Mouse (Mus musculus): Measurements from ENCODE around the gene Rhoa.

The Rhoa gene

GRCm38 (mm10) chr9:108305629-108306520 lies at the start of gene Rhoa, which contains the start of gene Tcta:
Rhoa (plus strand) TSS chr9:108306129.
Tcta (minus strand) TSS chr9:108306160.
- in situ Hi-C loops (cut with MboI, MseI): no loop called here

DNA sequence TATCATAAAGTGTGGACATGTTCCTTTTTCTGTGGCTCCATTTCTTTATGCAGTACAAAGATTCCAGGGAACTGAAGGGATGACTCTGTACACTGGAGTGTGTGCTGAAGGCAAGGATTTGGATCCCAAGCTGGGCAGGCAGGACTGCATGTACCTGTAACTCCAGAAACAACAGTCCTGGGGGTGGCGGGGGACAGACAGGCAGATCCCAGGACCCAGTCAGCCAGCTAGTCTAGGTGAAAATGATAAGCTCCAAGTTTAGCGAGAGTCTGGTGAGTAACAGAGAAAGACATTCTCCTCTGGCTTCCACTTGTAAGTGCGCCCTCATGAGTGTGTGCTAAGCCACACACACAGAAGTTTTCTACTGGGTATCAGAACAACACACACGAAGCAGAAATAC lies 45.4 kb upstream of the Rhoa start:
- in situ Hi-C loops (cut with MboI, MseI): loop anchor here (25.0 kb wide), 1 partner anchor 1077 kb away; the partner anchor contains the start of gene Fbxw28

DNA sequence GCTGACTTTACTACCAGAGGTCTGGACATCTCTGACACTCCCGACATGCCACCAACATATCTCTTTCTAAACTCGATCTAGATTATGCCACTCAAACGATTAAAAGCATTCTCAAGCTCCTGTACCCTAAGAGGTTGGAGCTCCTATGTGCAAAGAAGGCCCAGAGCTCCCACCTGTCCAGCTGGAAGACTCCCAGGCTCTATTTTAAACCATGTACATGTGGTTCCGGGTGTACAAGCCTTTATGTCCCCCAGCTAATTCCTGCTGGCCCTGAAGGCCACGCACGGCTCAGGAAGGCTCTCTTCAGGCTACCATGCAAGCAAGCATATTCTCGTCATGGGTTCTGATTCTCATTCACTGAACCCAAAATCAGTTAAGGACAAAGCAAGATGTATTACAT lies 44.1 kb upstream of the Rhoa start:
- in situ Hi-C loops (cut with MboI, MseI): loop anchor here (25.0 kb wide), 1 partner anchor 1075 kb away; the partner anchor contains the start of gene Fbxw28

DNA sequence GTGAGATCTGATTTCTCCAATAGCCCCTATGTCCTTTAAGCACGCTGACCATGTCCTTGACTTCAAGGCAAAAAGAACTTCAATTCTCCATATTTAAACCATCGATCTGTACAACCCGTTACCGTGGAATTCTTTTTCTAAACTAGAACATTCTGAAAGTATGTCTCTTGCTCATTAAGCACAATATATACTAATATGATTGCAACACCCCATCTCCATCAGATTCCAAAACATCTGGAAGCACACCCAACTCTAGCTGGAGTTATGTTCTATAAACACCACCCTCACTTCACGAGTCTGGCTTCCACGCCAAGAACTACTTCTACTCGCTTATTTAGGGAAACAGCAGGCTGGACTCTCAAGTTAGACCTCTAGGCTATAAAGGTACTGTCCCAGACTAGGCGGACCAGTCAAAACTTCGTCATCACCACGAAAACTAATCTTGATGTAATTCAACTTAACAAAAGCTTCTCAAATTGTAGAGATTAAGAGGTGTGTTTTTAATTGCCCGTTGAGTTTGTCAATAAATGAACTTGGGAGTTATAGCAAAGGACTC lies 43.4 kb upstream of the Rhoa start:
- in situ Hi-C loops (cut with MboI, MseI): loop anchor here (25.0 kb wide), 1 partner anchor 1075 kb away; the partner anchor contains the start of gene Fbxw28

DNA sequence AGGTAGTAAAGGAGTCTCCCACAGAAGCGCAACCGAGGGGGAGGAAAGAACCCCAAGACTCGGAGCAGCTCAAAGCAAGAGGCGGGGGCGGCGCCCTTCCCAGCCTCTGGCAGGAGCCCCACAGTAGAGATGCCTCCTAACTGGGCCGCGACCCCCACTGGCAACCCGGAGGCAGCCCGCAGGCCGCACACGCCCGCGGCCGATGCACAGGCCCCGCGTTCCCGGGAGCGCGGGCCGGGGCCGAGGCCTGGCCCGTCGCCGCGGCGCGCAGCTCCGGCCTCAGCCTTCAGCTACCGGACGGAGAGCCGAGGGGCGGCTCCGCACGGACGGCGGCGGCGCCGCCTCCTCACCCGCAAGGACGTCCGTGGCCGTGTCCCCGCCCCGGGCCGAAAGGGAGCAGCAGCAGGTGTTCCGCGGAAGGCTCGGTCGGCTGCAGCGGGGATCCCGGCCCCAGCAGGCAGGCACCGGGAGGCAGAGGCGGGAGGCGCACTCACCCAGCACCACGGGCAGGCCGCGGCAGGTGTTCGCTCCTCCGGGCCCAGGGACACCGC lies 42.7 kb upstream of the Rhoa start:
- in situ Hi-C loops (cut with MboI, MseI): loop anchor here (25.0 kb wide), 1 partner anchor 1074 kb away; the partner anchor contains the start of gene Fbxw28

- in situ Hi-C loops (cut with MboI, MseI): loop anchor here (25.0 kb wide), 1 partner anchor 1074 kb away; the partner anchor contains the start of gene Fbxw28
These were observed 42.2 kb upstream of the Rhoa start, which contains the start of gene Dag1 for GRCm38 (mm10) chr9:108263690-108264190. Dag1 (minus strand) TSS chr9:108263958.

DNA sequence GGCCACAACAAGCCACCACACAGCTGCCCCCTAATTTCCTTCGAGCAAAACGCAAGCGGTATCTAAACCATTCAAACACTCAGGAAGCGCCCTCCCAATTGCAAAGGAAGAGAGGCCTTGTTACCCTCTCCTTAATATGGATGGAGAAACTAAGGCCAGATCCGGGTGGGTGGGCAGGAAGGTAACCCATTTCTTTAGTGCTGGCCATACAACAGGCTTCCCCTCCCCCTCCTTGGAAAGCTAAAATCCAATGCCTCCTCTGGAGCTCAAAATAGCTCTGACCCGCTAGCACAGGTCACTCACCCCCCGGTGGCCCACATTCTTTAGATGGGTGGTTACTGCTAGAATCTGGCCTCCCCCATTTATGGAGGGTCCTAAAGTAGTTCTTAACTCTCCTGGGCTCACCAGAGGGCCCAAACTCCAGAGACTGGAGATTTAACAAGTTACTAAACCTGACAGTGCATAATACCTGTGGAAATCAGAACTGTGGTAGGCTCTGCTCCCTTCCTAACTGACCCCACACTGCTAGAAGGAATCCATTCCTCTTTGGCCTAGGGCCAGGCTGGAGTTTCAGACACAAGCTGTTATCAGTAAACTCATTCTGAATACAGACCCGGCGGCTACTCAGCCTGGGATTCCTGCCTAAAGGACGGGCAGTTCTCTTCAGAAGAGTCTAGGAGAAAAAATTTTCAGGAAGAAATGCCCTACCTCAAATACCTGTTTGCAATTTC lies 41.6 kb upstream of the Rhoa start:
- in situ Hi-C loops (cut with MboI, MseI): loop anchor here (25.0 kb wide), 1 partner anchor 1073 kb away; the partner anchor contains the start of gene Fbxw28

DNA sequence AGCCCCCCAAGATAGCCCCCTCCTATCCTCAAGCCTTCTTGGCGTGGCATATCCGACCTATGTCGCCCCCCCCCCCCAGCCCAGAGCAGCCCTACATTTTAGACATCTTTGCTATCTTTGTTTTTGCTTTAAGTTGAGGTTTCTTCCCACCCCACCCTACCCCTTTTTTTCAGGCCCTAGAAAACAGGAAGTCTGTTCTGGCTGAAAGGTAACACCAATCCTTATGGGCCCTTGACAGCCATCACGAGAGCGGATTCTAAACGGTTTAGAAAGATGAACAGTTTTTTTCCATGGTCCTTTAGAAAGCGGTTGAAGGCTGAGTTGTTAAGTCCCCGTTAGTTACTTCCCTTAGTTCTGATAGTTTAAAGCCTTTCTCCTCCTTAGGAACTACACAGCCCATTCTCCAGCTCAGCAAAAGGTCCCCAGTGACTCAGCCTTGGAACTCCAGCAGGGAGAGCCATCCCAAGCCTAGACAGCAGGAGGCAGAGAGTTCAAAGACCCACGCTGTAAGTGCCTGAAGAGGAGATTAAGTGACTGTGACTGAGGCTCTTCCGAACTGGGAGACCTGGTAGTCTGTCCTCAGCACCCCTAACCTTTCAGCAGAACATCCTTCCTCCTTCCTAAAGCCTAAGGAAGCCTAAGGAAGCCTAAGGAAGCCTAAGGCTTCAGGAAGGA lies 39.5 kb upstream of the Rhoa start:
- in situ Hi-C loops (cut with MboI, MseI): loop anchor here (25.0 kb wide), 1 partner anchor 1071 kb away; the partner anchor contains the start of gene Fbxw28

DNA sequence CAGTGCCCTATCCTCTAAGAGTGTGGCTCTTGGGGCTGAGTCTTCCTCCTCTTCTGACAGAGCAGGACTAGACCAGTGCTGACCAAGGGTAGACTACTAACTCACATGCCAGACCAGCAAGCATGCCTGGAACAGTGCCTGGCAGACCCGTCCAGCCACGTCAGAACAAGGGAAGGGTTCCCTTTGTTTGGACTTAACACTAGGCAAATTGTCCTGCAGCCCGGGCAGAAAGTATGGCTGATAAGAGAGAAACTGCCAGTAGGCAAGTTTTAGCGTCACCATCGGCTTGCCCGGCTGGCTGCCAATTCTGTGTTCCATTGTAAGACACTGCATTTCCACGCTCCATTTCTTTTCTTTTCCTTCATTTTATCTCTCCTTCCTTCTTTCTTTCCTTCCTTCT lies 38.2 kb upstream of the Rhoa start:
- in situ Hi-C loops (cut with MboI, MseI): loop anchor here (25.0 kb wide), 1 partner anchor 1070 kb away; the partner anchor contains the start of gene Fbxw28

DNA sequence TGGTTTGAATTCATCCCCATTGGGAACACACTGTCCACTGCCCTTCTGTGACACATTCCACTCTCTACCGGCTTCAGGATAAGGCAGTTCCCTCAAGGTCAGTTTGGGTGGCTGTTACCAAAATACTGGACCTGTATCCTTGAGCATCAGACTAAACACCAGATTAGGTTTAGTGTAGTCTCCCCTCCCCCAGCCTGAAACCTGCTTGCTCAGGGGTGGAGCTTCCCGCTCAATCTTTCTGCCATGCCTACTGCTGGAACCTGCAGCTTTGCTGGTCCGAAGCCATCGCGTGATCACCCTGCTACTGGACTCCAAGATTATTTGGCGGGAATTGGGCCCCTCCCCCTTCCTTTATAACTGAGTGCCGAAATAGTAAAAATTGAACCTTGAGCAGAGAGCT lies 37.2 kb upstream of the Rhoa start:
- in situ Hi-C loops (cut with MboI, MseI): loop anchor here (25.0 kb wide), 1 partner anchor 1069 kb away; the partner anchor contains the start of gene Fbxw28

DNA sequence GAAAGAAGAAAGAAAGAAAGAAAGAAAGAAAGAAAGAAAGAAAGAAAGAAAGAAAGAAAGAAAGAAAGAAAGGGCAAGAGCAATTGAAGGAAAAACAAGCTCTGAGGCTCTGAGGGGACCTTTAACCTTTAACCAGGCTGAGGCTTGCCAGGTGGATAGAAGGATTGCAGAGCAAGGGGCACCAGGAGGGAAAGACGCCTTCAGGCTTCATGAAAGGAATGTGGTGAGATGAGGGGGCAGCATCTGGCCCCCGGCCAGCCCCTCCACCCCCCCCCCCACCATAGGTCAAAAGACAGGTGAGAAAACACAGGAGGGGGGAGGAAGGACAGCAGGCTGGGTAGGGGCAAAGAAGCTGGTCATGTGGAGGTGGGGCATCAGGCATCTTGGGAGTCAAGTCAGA lies 34.0 kb upstream of the Rhoa start:
- in situ Hi-C loops (cut with MboI, MseI): loop anchor here (25.0 kb wide), 1 partner anchor 1065 kb away; the partner anchor contains the start of gene Fbxw28

DNA sequence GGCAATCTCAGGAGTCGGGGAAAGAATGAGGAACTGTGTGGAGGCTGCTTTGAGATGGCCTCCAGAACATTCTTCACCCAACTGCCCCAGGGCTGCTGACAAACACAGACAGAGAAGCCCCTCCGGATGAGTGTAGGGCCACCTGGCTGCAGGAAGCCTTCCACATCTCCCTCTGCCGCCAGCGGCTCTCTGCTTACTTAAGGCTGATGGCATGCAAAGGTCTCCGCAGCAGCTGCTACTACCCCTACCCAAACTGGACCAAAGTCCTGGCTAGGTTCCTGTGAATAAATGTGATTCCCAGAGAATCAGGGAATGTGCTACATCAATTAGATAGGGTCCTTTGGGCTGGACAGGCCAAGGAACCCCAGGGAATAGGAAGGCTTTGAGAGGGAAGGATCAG lies 33.2 kb upstream of the Rhoa start:
- in situ Hi-C loops (cut with MboI, MseI): loop anchor here (25.0 kb wide), 1 partner anchor 1065 kb away; the partner anchor contains the start of gene Fbxw28

DNA sequence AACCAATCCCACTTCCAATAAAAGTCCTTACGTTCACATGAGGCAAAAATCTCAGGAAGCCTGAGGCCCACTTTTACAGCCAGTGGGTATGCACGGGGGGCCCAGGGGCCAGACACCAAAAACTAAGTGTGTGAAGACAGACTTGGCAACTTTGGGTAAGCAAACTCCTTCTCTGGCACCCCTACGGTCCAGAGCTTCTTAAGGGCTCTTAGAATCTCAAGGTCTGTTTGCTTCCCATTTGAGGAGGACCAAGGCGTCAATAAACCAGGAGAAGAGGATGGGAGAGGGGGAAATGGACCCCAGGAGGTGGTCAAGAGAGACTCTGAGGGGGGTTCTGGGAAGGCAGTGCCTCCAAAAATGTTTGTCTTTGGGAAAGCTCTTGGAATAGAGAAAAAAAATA lies 32.4 kb upstream of the Rhoa start:
- in situ Hi-C loops (cut with MboI, MseI): loop anchor here (25.0 kb wide), 1 partner anchor 1064 kb away; the partner anchor contains the start of gene Fbxw28

DNA sequence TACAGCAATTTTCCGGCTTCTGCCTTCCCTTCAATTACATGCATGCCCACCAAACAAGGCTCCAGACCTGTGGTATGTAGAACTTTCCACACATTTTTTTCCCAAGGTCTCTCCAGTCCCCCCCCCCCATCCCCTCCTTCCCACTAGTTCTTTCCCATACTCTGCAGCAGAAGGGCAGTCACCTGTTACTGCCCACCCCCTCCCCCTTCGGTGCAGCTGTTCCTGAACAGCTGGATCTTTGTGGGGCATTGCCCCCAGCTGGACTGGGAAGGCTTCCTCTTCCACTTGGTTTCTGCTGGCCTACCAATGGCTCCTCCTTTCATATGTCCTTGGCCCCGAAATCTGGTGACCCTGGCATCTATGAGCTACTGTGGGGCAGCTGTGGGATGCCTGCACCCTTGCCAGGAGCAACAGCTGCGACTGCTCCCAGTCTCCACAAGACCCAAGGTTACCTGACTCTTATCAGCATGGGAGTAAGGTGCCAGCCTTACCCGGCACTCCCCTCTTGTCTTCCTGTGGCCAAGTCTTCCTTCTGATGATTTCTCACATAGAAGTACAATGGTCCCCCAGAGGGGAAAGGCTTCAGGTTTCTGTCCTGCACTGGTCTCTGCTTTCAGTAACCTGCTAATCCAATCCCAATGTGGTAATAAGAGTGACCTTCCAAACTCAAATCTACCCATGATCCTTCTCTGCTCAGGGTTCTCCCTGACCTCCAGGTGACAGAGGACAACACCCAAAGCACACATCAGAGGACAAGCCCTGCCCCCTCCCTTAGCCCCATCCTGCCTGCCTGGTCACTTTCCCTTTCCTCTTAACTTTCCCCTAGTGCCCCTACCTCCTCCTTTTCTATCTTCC lies 31.2 kb upstream of the Rhoa start:
- in situ Hi-C loops (cut with MboI, MseI): loop anchor here (25.0 kb wide), 1 partner anchor 1063 kb away; the partner anchor contains the start of gene Fbxw28

GRCm38 (mm10) chr9:108275331-108275659 lies 30.6 kb upstream of the Rhoa start:
- in situ Hi-C loops (cut with MboI, MseI): no loop called here

DNA sequence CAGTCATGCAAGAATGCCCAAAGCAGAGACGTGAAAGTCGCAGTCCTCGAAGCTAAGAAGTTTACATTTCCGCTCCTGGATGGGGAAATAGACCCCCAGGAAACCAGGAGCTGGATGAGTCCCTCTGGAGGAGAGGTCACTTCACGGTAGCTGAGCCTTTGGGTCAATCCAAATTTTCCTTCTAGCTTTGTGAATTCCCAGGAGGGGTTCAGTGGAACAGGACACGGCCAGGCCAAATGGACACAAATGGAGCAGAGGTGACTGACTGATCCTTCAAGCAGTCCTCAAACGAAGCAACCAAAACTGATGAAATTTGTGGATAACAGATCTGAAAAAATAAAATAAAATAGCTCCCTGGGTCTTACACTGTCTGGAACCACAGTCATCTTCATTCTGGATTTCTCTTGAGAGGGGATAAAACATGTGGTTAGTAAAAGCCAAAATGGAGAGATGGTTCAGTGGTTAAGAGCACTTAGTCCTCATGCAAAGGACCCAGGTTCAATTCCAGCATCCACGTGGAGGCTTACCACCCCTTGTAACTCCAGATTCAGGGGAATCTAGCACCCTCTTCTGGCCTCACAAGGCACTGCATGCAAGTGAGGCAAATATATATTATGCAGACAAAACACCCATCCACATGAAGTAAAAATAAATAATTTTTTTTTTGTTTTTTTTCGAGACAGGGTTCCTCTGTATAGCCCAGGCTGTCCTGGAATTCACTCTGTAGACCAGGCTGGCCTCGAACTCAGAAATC lies 27.1 kb upstream of the Rhoa start:
- in situ Hi-C loops (cut with MboI, MseI): no loop called here

DNA sequence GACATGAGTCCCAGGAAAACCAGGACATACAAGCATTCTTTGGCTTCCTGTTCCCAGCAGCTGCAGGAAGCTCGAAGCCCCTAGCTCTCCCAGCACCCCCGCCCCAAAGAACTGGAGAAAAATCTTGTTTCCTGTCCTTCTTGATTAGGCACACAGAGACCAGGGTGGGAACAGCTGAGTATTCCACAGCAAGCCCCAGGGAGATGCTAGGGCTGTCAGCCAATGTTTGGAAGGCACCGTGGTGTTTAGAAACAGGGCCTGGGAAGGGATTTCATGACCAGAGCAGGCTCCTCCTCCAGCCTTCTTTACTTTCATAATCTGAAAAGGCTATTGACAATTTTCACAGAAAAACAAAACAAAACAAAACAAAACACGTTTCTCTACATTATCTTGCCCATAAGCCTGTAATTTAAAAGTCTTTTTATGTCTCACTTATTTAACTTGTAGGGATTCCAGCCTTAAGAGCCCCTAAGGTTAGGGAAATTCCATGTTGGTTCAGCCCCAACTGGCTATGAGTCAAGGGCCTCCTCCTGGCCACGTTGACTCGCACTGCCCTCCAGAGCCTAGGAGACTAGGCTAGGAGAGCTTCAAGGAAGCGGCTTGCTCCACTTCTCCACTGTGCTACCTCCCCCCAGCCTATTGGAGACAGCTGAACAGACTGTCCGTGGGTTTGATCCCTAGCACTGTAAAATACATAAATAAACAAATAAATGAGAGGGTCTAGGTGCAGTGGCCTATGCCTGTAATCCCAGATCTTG lies 25.7 kb upstream of the Rhoa start:
- in situ Hi-C loops (cut with MboI, MseI): no loop called here

DNA sequence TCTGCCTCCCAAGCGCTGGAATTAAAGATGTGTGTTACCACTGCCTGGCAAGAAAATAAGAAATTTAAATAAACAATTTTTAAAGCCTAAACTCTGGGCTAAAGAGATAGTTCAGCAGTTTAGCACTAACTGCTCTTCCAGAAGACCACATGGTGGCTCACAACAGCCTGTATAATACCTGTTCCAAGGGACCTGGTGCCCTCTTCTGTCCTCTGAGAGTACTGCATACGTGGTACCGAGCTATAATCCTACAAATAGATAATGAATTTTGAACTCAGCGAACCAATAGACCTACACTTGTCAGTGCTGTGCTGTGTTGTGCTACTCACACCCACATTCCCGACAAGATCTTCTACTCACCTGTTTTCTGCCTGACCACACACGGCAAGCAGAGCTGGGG lies 21.5 kb upstream of the Rhoa start:
- in situ Hi-C loops (cut with MboI, MseI): no loop called here

Measured in T-helper 2 cell (primary cell).